Mouse (Mus musculus) forebrain, postnatal 0 days (tissue): Measurements from ENCODE around the gene Rps27a. TPM values are rescaled to one million over a fixed set of nuclear protein-coding genes. Genes with fewer than 3 reads are reported as not detected.

Source experiments
- ATAC-seq: fragments of 200-750 bp; cut with Nextera tagmentation; 2 replicates; pipeline ENCODE4 v1.8.0; 2017; ENCODE audit warnings: mild to moderate bottlenecking, moderate library complexity
- DNase-seq: peaks from one replicate; pipeline ENCODE4 v3.0.0-alpha.2; 2015
- H3K27ac ChIP-seq: fragments of 300-500 bp; sonication (generic); 2 replicates; pipeline ENCODE4 v1.5.1; 2014; ENCODE audit warnings: low read depth, mild to moderate bottlenecking, antibody characterized with exemption, low read length, moderate library complexity, mixed read lengths
- H3K27me3 ChIP-seq: fragments of 300-500 bp; sonication (generic); 2 replicates; pipeline ENCODE4 v1.6.1; 2014; ENCODE audit warnings: mild to moderate bottlenecking, low read length, mixed read lengths; ENCODE audit not compliant: insufficient read depth
- H3K36me3 ChIP-seq: fragments of 300-500 bp; sonication (generic); 2 replicates; pipeline ENCODE4 v1.6.1; 2014; ENCODE audit warnings: mild to moderate bottlenecking, moderate library complexity; ENCODE audit not compliant: insufficient read depth
- H3K4me1 ChIP-seq: fragments of 300-500 bp; sonication (generic); 2 replicates; pipeline ENCODE4 v1.6.1; 2014; ENCODE audit warnings: antibody characterized with exemption; ENCODE audit not compliant: insufficient read depth
- H3K4me2 ChIP-seq: fragments of 300-500 bp; sonication (generic); 2 replicates; pipeline ENCODE4 v1.6.1; 2014; ENCODE audit warnings: low read depth, mild to moderate bottlenecking, moderate library complexity
- H3K4me3 ChIP-seq: fragments of 300-500 bp; sonication (generic); 2 replicates; pipeline ENCODE4 v1.5.1; 2014; ENCODE audit warnings: low read depth, low read length, mixed read lengths
- H3K9ac ChIP-seq: fragments of 300-500 bp; sonication (generic); 2 replicates; pipeline ENCODE4 v1.6.1; 2014; ENCODE audit warnings: mild to moderate bottlenecking
- H3K9me3 ChIP-seq: fragments of 300-500 bp; sonication (generic); 2 replicates; pipeline ENCODE4 v1.6.1; 2016; ENCODE audit warnings: low read length
- CTCF ChIP-seq: sonication (generic); IDR thresholded peaks from 2 replicates; pipeline ENCODE4 v1.5.1; 2016; ENCODE audit warnings: antibody characterized with exemption, control low read depth, low read depth
- WGBS: fragments of 180-500 bp; shearing (Covaris S2); extraction: QIAGEN DNeasy Blood & Tissue Kit; methylation state at CpG from one replicate; pipeline ENCODE4 v1.1.7; 2014; 5-methylcytosine and 5-hydroxymethylcytosine counted together
- polyA plus RNA-seq: library from polyadenylated mRNA; unstranded; fragments of >200 nt; fragmentation: Nextera tagmentation; extraction: Ambion mirVana; gene quantifications from 2 replicates; pipeline ENCODE4 v1.2.1, GENCODE M21; 2015
- total RNA-seq: library from RNA; depleted of rRNA; stranded (reverse); fragments of >200 nt; gene quantifications from 2 replicates; pipeline ENCODE4 v1.2.3, GENCODE M21; 2014; rRNA removed

The Rps27a gene
- 847 and 1,128 TPM in 2 replicates for total RNA-seq
- polyA plus RNA-seq = 599 and 871 TPM in 2 replicates

GRCm38 (mm10) chr11:29547752-29548503, at the start of gene Rps27a, which contains the start of gene Clhc1:
Rps27a (minus strand) TSS chr11:29548109.
Clhc1 (plus strand) TSS chr11:29547950.
- TF ChIP-seq CTCF = peak; percentile 44
- Histone ChIP-seq H3K27me3 (no peaks in the 10 kb centered on the region), H3K4me3 (peak within 1 kb of the TSS; percentile 77), H3K9me3 (no peaks in the 10 kb centered on the region), H3K4me1 (peaks cover 6% of the 10 kb centered on the region; the same call in 1 of the 2 replicates), H3K27ac (peak within 1 kb of the TSS; percentile 82), H3K4me2 (peak within 1 kb of the TSS; percentile 66), H3K36me3 (peaks cover 19% of the 10 kb centered on the region), H3K9ac (peak within 1 kb of the TSS; percentile 84)
- under 1% methylated on average over 46 of the region's 46 CpGs for WGBS
- ATAC-seq (peak; percentile 98), DNase-seq (peak; percentile 98)

GRCm38 (mm10) chr11:29597159-29597558, 49.2 kb upstream of the Rps27a start:
- no peak overlapping the region for H3K9ac ChIP-seq
- ATAC-seq (no peak), DNase-seq (no peak)
- no peak overlapping the region for H3K4me2 ChIP-seq
- H3K27ac ChIP-seq = no peak overlapping the region
- no peak for TF ChIP-seq CTCF
- H3K9me3 ChIP-seq = no peaks in the 10 kb centered on the region
- no peaks in the 10 kb centered on the region for H3K27me3 ChIP-seq
- H3K4me1 ChIP-seq = no peaks in the 10 kb centered on the region
- no peaks in the 10 kb centered on the region for H3K36me3 ChIP-seq
- H3K4me3 ChIP-seq = no peak overlapping the region

GRCm38 (mm10) chr11:29595217-29595616, 47.3 kb upstream of the Rps27a start:
- Histone ChIP-seq H3K9ac (no peak overlapping the region), H3K9me3 (no peaks in the 10 kb centered on the region), H3K4me1 (no peaks in the 10 kb centered on the region), H3K36me3 (no peaks in the 10 kb centered on the region), H3K4me2 (no peak overlapping the region), H3K4me3 (no peak overlapping the region), H3K27me3 (no peaks in the 10 kb centered on the region), H3K27ac (no peak overlapping the region)
- ATAC-seq = peak; percentile 85
- peak; percentile 34 for DNase-seq
- TF ChIP-seq CTCF = no peak

- no peak for ATAC-seq
- no peak for DNase-seq
- no peaks in the 10 kb centered on the region for H3K4me1 ChIP-seq
- H3K27ac ChIP-seq = no peak overlapping the region
- no peak overlapping the region for H3K4me2 ChIP-seq
- H3K27me3 ChIP-seq = no peaks in the 10 kb centered on the region
- H3K36me3 ChIP-seq = no peaks in the 10 kb centered on the region
- peak; percentile 50 for TF ChIP-seq CTCF
- no peaks in the 10 kb centered on the region for H3K9me3 ChIP-seq
- H3K4me3 ChIP-seq = no peak overlapping the region
- H3K9ac ChIP-seq = no peak overlapping the region
Measured at GRCm38 (mm10) chr11:29579610-29580009, 31.7 kb upstream of the Rps27a start.

GRCm38 (mm10) chr11:29572656-29573055, 24.7 kb upstream of the Rps27a start:
- Histone ChIP-seq H3K4me1 (no peaks in the 10 kb centered on the region), H3K4me3 (no peak overlapping the region), H3K27me3 (no peaks in the 10 kb centered on the region), H3K4me2 (no peak overlapping the region), H3K9me3 (no peaks in the 10 kb centered on the region), H3K9ac (no peak overlapping the region), H3K27ac (no peak overlapping the region), H3K36me3 (no peaks in the 10 kb centered on the region)
- no peak for TF ChIP-seq CTCF
- 75% methylated on average over 2 of the region's 2 CpGs for WGBS
- DNase-seq = no peak
- no peak for ATAC-seq

GRCm38 (mm10) chr11:29571536-29571935, 23.6 kb upstream of the Rps27a start:
- Histone ChIP-seq H3K4me2 (no peak overlapping the region), H3K9me3 (no peaks in the 10 kb centered on the region), H3K36me3 (no peaks in the 10 kb centered on the region), H3K4me3 (no peak overlapping the region), H3K4me1 (no peaks in the 10 kb centered on the region), H3K9ac (no peak overlapping the region), H3K27ac (no peak overlapping the region), H3K27me3 (no peaks in the 10 kb centered on the region)
- DNase-seq = no peak
- 88% methylated on average over 3 of the region's 3 CpGs for WGBS
- ATAC-seq = no peak
- no peak for TF ChIP-seq CTCF

- Histone ChIP-seq H3K36me3 (no peaks in the 10 kb centered on the region), H3K4me1 (no peaks in the 10 kb centered on the region), H3K27me3 (no peaks in the 10 kb centered on the region), H3K9me3 (no peaks in the 10 kb centered on the region), H3K4me3 (no peak overlapping the region), H3K27ac (no peak overlapping the region), H3K4me2 (no peak overlapping the region), H3K9ac (no peak overlapping the region)
- DNase-seq (no peak), ATAC-seq (no peak)
- 94% methylated on average over 2 of the region's 2 CpGs for WGBS
- no peak for TF ChIP-seq CTCF
Measured at GRCm38 (mm10) chr11:29563406-29563805, 15.5 kb upstream of the Rps27a start.
